Mouse (Mus musculus): ENCODE measurements around the gene Tdrd9.
A peak's percentile ranks its signal among the peaks of the same experiment; 100 is the strongest.
"Not testable (repeated sequence)": the region's sequence is repeated elsewhere in the genome, so short reads cannot be mapped to it uniquely, and the experiment has no call there.

Tdrd9 gene

GRCm38 (mm10) chr12:112027408-112027807 is 56.0 kb downstream of the Tdrd9 start:
- DNase-seq (ENCODE audit: low read depth), result no peak

GRCm38 (mm10) chr12:112033409-112033975 is 62.1 kb downstream of the Tdrd9 start:
- DNase-seq (ENCODE audit: low read depth), result no peak

- DNase-seq (ENCODE audit: low read depth), result not testable (repeated sequence)
Measured at GRCm38 (mm10) chr12:112035341-112036100, 64.2 kb downstream of the Tdrd9 start.

GRCm38 (mm10) chr12:112038441-112038840 is 67.1 kb downstream of the Tdrd9 start:
- no peak for DNase-seq (ENCODE audit: low read depth)

GRCm38 (mm10) chr12:112039169-112039568 is 67.8 kb downstream of the Tdrd9 start:
- no peak for DNase-seq (ENCODE audit: low read depth)

GRCm38 (mm10) chr12:112042681-112043080 is 71.3 kb downstream of the Tdrd9 start:
- DNase-seq (ENCODE audit: low read depth), result no peak

- DNase-seq (ENCODE audit: low read depth), result peak; percentile 28
Measured at GRCm38 (mm10) chr12:112077651-112078050, 106.3 kb downstream of the Tdrd9 start.

GRCm38 (mm10) chr12:112079911-112080310 is 108.6 kb downstream of the Tdrd9 start:
- DNase-seq (ENCODE audit: low read depth), result no peak

GRCm38 (mm10) chr12:112080911-112081310 is 109.6 kb downstream of the Tdrd9 start:
- DNase-seq (ENCODE audit: low read depth), result no peak

GRCm38 (mm10) chr12:112082241-112082640 is 110.9 kb downstream of the Tdrd9 start:
- DNase-seq (ENCODE audit: low read depth), result no peak

GRCm38 (mm10) chr12:112086250-112086649 is 114.9 kb downstream of the Tdrd9 start:
- DNase-seq (ENCODE audit: low read depth), result no peak

- no peak for DNase-seq (ENCODE audit: low read depth)
Measured at GRCm38 (mm10) chr12:112086726-112087125, 115.4 kb downstream of the Tdrd9 start.

GRCm38 (mm10) chr12:112088609-112089324 is 117.4 kb downstream of the Tdrd9 start:
- no peak for DNase-seq (ENCODE audit: low read depth)

- DNase-seq (ENCODE audit: low read depth), result peak; percentile 44
Measured at GRCm38 (mm10) chr12:112091054-112091453, 119.7 kb downstream of the Tdrd9 start.

GRCm38 (mm10) chr12:112094261-112094880 is 123.0 kb downstream of the Tdrd9 start:
- no peak for DNase-seq (ENCODE audit: low read depth)

GRCm38 (mm10) chr12:112096051-112096732 is 124.8 kb downstream of the Tdrd9 start:
- DNase-seq (ENCODE audit: low read depth), result no peak

- no peak for DNase-seq (ENCODE audit: low read depth)
Measured at GRCm38 (mm10) chr12:112096733-112097117, 125.4 kb downstream of the Tdrd9 start.

GRCm38 (mm10) chr12:112100106-112100505 is 128.7 kb downstream of the Tdrd9 start:
- no peak for DNase-seq (ENCODE audit: low read depth)

- DNase-seq (ENCODE audit: low read depth), result no peak
Measured at GRCm38 (mm10) chr12:112101045-112101444, 129.7 kb downstream of the Tdrd9 start.

GRCm38 (mm10) chr12:112103179-112103578 is 131.8 kb downstream of the Tdrd9 start:
- DNase-seq (ENCODE audit: low read depth), result no peak

- DNase-seq (ENCODE audit: low read depth), result no peak
Measured at GRCm38 (mm10) chr12:112104890-112105289, 133.5 kb downstream of the Tdrd9 start.

GRCm38 (mm10) chr12:112106541-112106971 is 135.2 kb downstream of the Tdrd9 start, which contains the start of gene Aspg:
Gene Aspg (plus strand): TSS chr12:112106679.
- DNase-seq (ENCODE audit: low read depth), result no peak
